Mouse (Mus musculus) bone marrow macrophage, adult 2 months (primary cell): ENCODE results near the gene Mre11a.

ENCODE experiments used
- CTCF ChIP-seq: IDR thresholded peaks from 2 replicates; pipeline ENCODE4 v1.5.1; 2012; ENCODE audit warnings: low read depth, mild to moderate bottlenecking, low read length, moderate library complexity
- POLR2A ChIP-seq: IDR thresholded peaks from 2 replicates; pipeline ENCODE4 v1.6.1; 2012; ENCODE audit warnings: mild to moderate bottlenecking, low read depth, low read length, borderline replicate concordance

DNA sequence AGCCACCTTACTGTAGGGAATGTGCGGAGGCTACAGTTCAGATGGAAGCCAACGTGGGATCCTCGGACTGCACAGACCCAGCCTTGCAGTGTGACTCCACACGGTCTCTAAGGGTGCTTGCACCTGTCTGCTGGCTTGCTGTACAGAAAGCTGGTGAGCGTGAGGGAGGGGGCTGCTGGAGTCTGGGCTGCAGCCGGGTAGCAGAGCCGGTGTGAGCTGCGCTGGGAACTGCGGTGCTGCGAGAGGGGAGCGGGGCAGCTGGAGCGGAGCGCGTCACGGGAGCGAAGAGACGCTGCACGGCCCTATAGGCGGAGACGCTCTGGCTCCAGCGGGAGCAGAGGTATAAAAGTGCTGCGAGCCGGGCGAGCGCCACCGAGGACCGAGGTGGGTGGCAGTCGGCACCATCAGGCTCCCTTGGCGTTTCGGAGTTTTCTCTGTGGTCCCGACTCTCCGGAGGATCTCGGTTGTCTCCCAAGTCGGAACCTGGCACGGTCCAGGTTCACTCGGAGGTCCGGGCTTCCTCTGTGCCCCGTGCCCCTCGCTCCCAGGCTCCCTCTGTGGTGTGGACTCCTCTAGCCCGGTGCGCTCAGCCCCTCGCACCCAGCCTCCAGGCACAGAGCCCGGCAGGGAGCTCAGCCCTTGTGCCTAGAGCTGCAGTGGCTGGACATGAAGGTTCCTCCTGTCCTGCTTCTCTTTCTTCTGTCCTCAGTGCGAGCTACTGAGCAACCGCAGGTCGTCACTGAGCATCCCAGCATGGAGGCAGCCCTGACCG, 75.6 kb downstream of the Mre11a start, which contains the start of gene Gpr83:
- no peak for TF ChIP-seq CTCF
- TF ChIP-seq POLR2A, result no peak
